Mouse (Mus musculus) mesoderm, embryonic 11.5 days (tissue): ENCODE results near the gene Epb41l4b.

Experiments
- DNase-seq: peaks from one replicate; pipeline ENCODE4 v3.0.0-alpha.2; 2012; ENCODE audit warnings: low read depth, low spot score

The Epb41l4b gene

GRCm38 (mm10) chr4:57143026-57143937, at the start of gene Epb41l4b:
TSS of gene Epb41l4b (minus strand) at chr4:57143437.
- DNase-seq, result peak; percentile 82

DNA sequence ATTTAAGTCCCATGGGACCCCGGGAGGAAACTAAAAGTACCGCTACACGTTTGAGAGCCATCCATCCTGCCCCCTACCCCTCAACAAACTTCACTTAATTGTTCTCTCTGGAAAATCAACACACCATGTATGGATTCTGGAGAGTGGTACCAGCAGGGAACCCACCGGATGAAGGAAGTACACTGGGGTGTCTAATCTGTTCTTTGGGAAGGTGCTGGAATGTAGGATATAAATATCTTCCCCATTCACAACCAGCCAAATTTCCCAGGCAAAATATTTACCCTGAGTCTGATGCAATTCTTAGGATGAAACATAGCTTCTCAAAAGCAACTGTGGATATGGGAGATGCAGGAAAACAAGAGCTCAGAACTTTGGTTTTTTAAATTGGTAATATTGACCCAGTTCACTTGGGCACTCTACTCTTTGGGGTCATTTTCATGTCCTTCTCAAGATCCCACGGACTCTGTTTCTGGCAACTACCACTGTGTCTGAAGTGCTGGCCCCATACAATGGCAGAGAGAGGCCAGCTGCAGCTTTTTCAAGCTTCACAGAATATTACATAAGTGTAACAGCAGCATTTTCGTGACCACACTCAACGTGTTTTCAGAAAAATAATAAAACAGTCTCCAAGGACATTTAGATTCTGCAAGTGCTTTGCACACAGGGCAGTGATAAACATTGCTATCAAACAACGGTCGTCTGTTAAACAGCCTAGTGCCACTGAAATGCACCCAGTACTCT, 48.5 kb upstream of the Epb41l4b start:
- no peak for DNase-seq

GRCm38 (mm10) chr4:57189881-57190280, 46.6 kb upstream of the Epb41l4b start:
- no peak for DNase-seq

DNA sequence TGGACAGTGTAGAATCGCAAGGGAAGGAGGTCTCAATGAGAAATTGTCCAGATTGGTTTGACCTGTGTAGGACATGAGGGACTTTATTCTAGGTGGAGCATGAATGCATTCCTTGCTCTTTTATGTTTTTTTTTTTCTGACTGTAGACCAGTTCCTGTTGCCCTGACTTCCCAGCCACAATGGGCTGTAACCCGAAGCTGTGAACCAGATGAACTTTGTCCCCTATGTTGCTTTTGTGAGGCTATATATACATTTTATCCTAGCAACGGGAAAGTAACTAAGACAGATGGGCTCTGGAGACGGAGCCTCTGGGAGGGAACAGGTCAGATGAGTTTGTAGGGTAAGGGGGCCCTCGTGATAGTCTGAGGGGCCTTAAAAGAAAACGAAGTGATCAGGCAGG, 42.8 kb upstream of the Epb41l4b start:
- peak; percentile 65 for DNase-seq

GRCm38 (mm10) chr4:57185462-57185861, 42.2 kb upstream of the Epb41l4b start:
- no peak for DNase-seq

GRCm38 (mm10) chr4:57183493-57183892, 40.3 kb upstream of the Epb41l4b start:
- no peak for DNase-seq

DNA sequence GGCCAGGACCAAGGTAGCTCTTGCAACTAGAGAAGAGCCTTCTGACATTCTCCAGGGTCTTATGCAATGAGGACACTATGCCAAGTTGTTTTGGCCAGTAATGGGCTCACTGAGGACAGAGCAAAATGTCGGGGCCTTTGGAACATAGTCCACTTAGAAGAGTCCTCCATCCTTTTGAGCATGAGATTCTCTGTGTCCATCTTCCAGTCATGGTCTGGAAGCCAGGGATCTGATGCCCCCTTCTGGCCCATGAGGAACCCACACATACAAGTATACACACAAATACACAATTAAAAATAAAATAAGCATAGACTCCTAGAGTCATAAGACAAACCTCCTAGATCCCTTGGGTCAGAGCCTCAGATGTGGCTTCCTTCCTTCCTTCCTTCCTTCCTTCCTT, 38.3 kb upstream of the Epb41l4b start:
- DNase-seq, result no peak

GRCm38 (mm10) chr4:57178881-57179280, 35.6 kb upstream of the Epb41l4b start:
- no peak for DNase-seq

DNA sequence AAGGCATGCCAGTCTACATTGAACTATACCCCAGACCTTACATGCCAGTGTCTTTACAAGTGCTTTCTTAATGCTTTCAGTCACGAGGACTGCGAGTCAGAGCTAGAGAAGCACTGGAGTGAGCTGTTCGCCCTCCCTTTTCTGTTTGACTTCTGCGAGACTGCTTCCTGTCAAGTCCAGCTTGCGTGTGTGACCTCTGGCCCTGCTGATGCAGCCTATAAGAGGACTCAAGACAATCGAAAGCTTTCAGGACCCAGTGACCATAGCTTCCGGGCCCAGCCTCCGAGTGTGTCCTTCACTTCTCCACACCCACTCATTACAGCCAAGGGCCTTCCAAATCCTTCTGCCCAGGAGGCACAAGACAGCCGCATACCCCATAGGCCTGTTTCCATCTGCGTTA, 32.1 kb upstream of the Epb41l4b start:
- DNase-seq, result no peak

GRCm38 (mm10) chr4:57172861-57173260, 29.6 kb upstream of the Epb41l4b start:
- DNase-seq, result no peak

GRCm38 (mm10) chr4:57171817-57172216, 28.6 kb upstream of the Epb41l4b start:
- no peak for DNase-seq

DNA sequence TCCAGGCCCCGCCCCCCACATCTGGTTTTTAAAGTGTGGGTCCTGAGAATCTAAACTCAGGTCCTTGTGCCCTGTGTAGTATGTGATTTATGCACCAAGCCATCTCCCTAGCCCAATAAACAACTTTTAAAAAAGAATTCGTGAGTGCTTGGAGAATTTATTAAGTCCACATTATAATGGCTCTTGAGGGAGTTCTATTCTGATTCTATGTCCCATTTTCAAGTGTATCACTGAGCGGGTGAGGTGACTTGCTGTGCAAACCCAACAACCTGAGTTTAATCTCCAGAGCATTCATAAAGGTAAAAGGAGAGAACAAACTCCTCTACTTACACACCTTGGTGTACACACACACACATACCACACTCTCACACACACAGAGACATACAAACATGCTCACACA, 25.4 kb upstream of the Epb41l4b start:
- DNase-seq, result no peak

GRCm38 (mm10) chr4:57168277-57168676, 25.0 kb upstream of the Epb41l4b start:
- no peak for DNase-seq

DNA sequence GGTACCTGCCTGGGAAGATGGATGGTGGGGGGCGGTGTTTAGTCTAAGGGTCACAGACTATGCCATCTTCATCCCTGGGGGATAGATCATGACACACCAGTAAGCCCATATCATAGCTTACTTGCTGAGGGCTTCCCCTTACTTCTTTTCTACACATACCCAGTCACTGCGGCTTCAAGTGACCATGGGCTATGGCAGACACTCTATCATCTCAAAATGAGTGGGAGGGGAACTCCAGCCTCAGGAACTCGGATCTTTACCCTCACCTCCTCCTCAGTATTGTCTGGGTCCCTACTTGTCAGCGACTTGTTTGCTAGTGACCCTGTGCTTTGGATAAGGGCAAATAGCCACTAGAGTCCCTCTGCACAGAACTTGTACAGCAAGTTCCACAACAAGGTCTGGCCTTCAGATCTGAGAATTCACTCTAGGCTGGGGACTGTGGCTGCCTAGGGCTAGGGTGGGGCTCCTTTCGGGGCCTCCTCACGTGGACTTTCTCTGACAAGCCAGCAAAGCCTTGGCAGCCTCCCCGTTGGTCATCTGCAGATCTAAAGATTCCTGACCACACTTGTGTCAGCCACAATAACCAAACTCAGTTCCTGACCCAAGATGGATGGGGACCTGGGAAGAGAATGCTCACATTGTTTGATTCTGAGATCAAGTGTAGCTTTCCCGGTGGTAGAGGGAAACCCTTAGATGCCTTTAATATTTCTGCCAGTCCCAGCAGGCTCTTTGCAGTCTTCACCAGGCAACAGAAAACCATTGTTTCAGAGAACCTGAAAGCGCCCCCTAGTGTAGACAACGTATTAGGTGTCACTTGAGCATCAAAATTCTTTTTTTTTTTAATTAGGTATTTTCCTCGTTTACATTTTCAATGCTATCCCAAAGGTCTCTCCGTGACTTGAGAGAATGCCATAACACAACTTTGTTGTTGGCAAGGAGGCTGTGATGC, 24.0 kb upstream of the Epb41l4b start:
- peak; percentile 44 for DNase-seq

GRCm38 (mm10) chr4:57165654-57166053, 22.4 kb upstream of the Epb41l4b start:
- no peak for DNase-seq

- DNase-seq, result no peak
Measured at GRCm38 (mm10) chr4:57164578-57165210, 21.5 kb upstream of the Epb41l4b start.

- DNase-seq, result no peak
Measured at GRCm38 (mm10) chr4:57162789-57163722, 19.8 kb upstream of the Epb41l4b start.

DNA sequence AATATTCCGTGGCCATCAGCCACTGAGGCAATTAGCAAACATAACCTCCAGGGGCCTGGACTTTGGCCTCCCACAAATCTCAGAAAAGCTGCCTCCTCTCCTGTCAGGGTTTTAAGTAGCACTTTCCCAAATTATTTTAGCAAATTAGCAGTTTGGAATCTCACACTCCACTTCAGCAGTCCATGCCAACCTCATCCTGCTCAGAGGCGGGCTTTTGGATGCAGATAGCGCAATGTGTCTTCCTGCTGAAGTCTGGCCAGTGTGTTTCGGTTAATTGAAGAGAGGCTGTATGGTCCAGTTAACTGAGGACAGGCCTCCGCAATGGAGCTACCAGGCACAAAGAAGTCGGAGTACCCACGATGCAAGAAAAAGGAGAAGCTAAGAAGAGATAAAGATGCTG, 17.3 kb upstream of the Epb41l4b start:
- no peak for DNase-seq

DNA sequence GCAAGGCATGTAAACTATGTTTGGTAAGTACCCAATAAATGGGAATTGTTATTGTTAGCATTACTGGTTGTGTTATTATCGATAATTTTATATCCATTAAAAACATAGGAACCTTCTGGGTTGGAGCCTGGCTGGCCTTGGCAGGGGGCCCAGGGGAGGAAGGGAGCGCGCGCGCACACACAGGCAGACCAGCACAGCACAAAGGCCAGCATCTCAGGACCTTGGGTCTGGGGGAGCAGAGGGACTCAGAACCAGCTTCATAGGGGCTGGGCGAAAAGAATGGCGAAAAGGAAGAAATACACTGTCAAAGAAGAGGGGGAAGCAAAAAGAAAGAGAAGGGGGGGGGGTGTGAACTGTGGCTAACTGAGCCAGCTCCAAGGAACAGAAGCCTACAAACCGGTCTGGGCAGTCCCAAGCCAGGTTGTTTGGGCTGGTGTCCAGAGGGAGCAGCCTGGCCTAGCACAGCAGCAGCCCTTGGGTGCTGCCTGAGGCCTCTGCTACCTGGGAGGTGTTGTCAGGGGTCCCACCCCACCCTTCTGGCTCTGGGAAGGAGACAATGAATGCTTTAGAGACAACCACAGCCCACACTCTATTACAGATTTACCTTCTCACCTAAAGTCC, 13.4 kb upstream of the Epb41l4b start:
- no peak for DNase-seq

- DNase-seq, result no peak
Measured at GRCm38 (mm10) chr4:57153838-57154237, 10.6 kb upstream of the Epb41l4b start.
